ENCODE assay signal across 22 mouse cellular contexts in the genomic region with DNA sequence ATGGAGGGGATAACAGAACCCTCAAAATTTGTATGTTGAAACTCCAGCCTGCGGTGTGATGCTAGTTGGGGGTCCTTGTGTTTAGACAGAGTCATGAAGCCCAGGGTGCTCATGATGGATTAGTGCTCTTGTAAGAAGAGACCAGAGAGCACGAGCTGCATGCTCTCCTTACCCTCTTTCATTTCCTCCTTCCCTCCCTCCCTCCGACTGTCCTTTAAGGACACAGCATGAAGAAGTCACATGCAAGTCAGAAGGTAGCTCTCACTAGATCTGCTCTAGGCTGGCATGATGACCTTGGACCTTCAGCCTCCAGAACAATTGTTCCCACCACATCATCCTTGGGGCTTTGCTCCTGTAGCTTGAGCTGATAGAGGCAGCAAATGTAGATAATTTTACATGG. TPM values are rescaled to one million over a fixed set of nuclear protein-coding genes. Genes with fewer than 3 reads are reported as not detected.
DNase-seq lines count a peak whose midpoint lies in the region; ATAC-seq and TF ChIP-seq lines count a peak whose summit lies in the region.
"Had no signal": no experiment of that assay in that cellular context is flagged by ENCODE, and none has a peak within 500 bp of the region (broad histone marks: within the 10 kb centered on the region; RNA-seq: fewer than 3 reads in every experiment).

No protein-coding gene starts in this region.

- no peak overlapping the region for H3K4me3 ChIP-seq in heart, embryonic 12.5 days
- H3K4me3 ChIP-seq in intestine, embryonic 16.5 days (ENCODE audit: low read length) = no peak overlapping the region
- no peak overlapping the region for H3K4me3 ChIP-seq in intestine, embryonic 15.5 days (replicated peaks)
- no peak overlapping the region for H3K4me3 ChIP-seq in CH12.LX (replicated peaks in 1 of 3; ENCODE audit: low read depth in 2 of 3, low read length in 2 of 3, poor library complexity in 1 of 3)
- H3K4me3 ChIP-seq in intestine, postnatal 0 days (ENCODE audit: low read depth, low read length) = no peak overlapping the region
- H3K4me3 ChIP-seq: forebrain, embryonic 13.5 days; gastrocnemius, adult 2 months; midbrain, embryonic 12.5 days had no signal

- peaks cover 87% of the 10 kb centered on the region for H3K4me1 ChIP-seq in heart, embryonic 12.5 days (replicated peaks)
- peaks cover 15% of the 10 kb centered on the region for H3K4me1 ChIP-seq in intestine, embryonic 16.5 days (ENCODE audit: control insufficient read depth, insufficient read depth, low read length)
- peaks cover 17% of the 10 kb centered on the region for H3K4me1 ChIP-seq in intestine, embryonic 15.5 days (replicated peaks)
- H3K4me1 ChIP-seq in CH12.LX (ENCODE audit: control insufficient read depth in 1 of 2, insufficient read depth in 2 of 2) = peaks cover 21 to 57% of the 10 kb centered on the region in 2 experiments
- peaks cover 7% of the 10 kb centered on the region; the same call in 1 of the 2 replicates for H3K4me1 ChIP-seq in intestine, postnatal 0 days (replicated peaks; ENCODE audit: control insufficient read depth, insufficient read depth, low read length)
- H3K4me1 ChIP-seq: forebrain, embryonic 13.5 days; midbrain, embryonic 12.5 days had no signal

- TF ChIP-seq EP300 in CH12.LX (IDR thresholded peaks at IDR 0.05; ENCODE audit: low read length) = no peak

- H3K36me3 ChIP-seq in heart, embryonic 12.5 days = peaks cover 20% of the 10 kb centered on the region; the same call in 1 of the 2 replicates
- no peaks in the 10 kb centered on the region for H3K36me3 ChIP-seq in intestine, embryonic 16.5 days (ENCODE audit: control insufficient read depth, insufficient read depth, low read length)
- no peaks in the 10 kb centered on the region for H3K36me3 ChIP-seq in intestine, embryonic 15.5 days
- peaks cover 0 to 19% of the 10 kb centered on the region in 2 experiments for H3K36me3 ChIP-seq in CH12.LX (replicated peaks in 1 of 2; ENCODE audit: control insufficient read depth in 1 of 2, insufficient read depth in 1 of 2, low read length in 1 of 2)
- no peaks in the 10 kb centered on the region for H3K36me3 ChIP-seq in intestine, postnatal 0 days (ENCODE audit: control insufficient read depth, insufficient read depth)
- H3K36me3 ChIP-seq: midbrain, embryonic 12.5 days had no signal

- no peak overlapping the region for H3K4me2 ChIP-seq in heart, embryonic 12.5 days
- H3K4me2 ChIP-seq in intestine, embryonic 16.5 days (ENCODE audit: low read depth, low read length) = no peak overlapping the region
- no peak overlapping the region for H3K4me2 ChIP-seq in intestine, embryonic 15.5 days (replicated peaks)
- H3K4me2 ChIP-seq in CH12.LX (ENCODE audit: insufficient read depth, low read depth, poor library complexity, severe bottlenecking) = 0 out of 2 replicates have a peak overlapping the region, but pooled peaks have one; percentile 16
- no peak overlapping the region for H3K4me2 ChIP-seq in intestine, postnatal 0 days (replicated peaks; ENCODE audit: low read depth)
- H3K4me2 ChIP-seq: forebrain, embryonic 13.5 days; hindbrain, embryonic 14.5 days; midbrain, embryonic 12.5 days had no signal

- H3K79me2 ChIP-seq in CH12.LX (replicated peaks; ENCODE audit: control insufficient read depth, extremely low read depth, insufficient read depth, poor library complexity, severe bottlenecking) = peaks cover 25% of the 10 kb centered on the region

- H3K9me3 ChIP-seq in heart, embryonic 12.5 days (replicated peaks) = no peaks in the 10 kb centered on the region
- H3K9me3 ChIP-seq in intestine, embryonic 16.5 days (ENCODE audit: control insufficient read depth, low read length) = no peaks in the 10 kb centered on the region
- no peaks in the 10 kb centered on the region for H3K9me3 ChIP-seq in intestine, embryonic 15.5 days
- no peaks in the 10 kb centered on the region for H3K9me3 ChIP-seq in CH12.LX (replicated peaks; ENCODE audit: low read length)
- no peaks in the 10 kb centered on the region for H3K9me3 ChIP-seq in intestine, postnatal 0 days (ENCODE audit: control insufficient read depth)
- H3K9me3 ChIP-seq: forebrain, embryonic 13.5 days; midbrain, embryonic 12.5 days had no signal

- H3K27ac ChIP-seq in heart, embryonic 12.5 days (ENCODE audit: poor library complexity, severe bottlenecking) = peak overlapping the region; percentile 45
- no peak overlapping the region for H3K27ac ChIP-seq in intestine, embryonic 16.5 days (ENCODE audit: low read length)
- H3K27ac ChIP-seq in intestine, embryonic 15.5 days = no peak overlapping the region
- H3K27ac ChIP-seq in CH12.LX (ENCODE audit: insufficient read depth, low read depth) = peak overlapping the region; percentile 20; the same call in 1 of the 2 replicates
- H3K27ac ChIP-seq in intestine, postnatal 0 days (ENCODE audit: low read depth, low read length) = peak overlapping the region; percentile 46; the same call in 1 of the 2 replicates
- H3K27ac ChIP-seq: forebrain, embryonic 13.5 days; gastrocnemius, adult 2 months; hindbrain, embryonic 14.5 days; liver, embryonic 14.5 days; midbrain, embryonic 12.5 days; stomach, postnatal 0 days had no signal

- no peak for TF ChIP-seq CTCF in CH12.LX (conservative IDR thresholded peaks at IDR 0.05 in 1 of 2, IDR thresholded peaks at IDR 0.05 in 1 of 2; ENCODE audit: low read depth in 2 of 2, low read length in 2 of 2)
- TF ChIP-seq CTCF in intestine, postnatal 0 days (IDR thresholded peaks at IDR 0.05; ENCODE audit: low read depth) = no peak

- dilution Hi-C loops in CH12.LX (cut with MboI; ENCODE audit: extremely low pct_ligation_motif_present, extremely low pct_unique_long_range_greater_than_20kb, low sequenced_read_pairs) = no loop called here

- in situ Hi-C loops in CH12.LX (cut with MboI; ENCODE audit: low pct_ligation_motif_present, low pct_unique_long_range_greater_than_20kb, low sequenced_read_pairs) = no loop called here

- no peak overlapping the region for H3K9ac ChIP-seq in heart, embryonic 12.5 days
- no peak overlapping the region for H3K9ac ChIP-seq in intestine, embryonic 16.5 days (ENCODE audit: low read depth, low read length)
- no peak overlapping the region for H3K9ac ChIP-seq in intestine, embryonic 15.5 days
- peak overlapping the region; percentile 32; the same call in 1 of the 2 replicates for H3K9ac ChIP-seq in CH12.LX (ENCODE audit: insufficient read depth, low read depth)
- no peak overlapping the region for H3K9ac ChIP-seq in intestine, postnatal 0 days (ENCODE audit: low read depth, low read length)
- H3K9ac ChIP-seq: forebrain, embryonic 13.5 days; hindbrain, embryonic 14.5 days; liver, embryonic 14.5 days; midbrain, embryonic 12.5 days had no signal

- no peak for ATAC-seq in heart, embryonic 12.5 days (ENCODE audit: insufficient number of reproducible peaks, low FRiP score)
- peak; percentile 49; the same call in 1 of the 2 replicates for ATAC-seq in intestine, embryonic 16.5 days
- no peak for ATAC-seq in intestine, embryonic 15.5 days
- peak; percentile 73 for ATAC-seq in intestine, postnatal 0 days
- ATAC-seq: CD4-positive, CD25-positive, alpha-beta regulatory T cell, adult 4 months; forebrain, embryonic 13.5 days; inflammation-experienced regulatory T-cells, adult 6 months had no signal

- TF ChIP-seq RAD21 in CH12.LX (IDR thresholded peaks at IDR 0.05; ENCODE audit: low read depth, low read length) = no peak

- no peaks in the 10 kb centered on the region for H3K27me3 ChIP-seq in heart, embryonic 12.5 days (replicated peaks)
- no peaks in the 10 kb centered on the region for H3K27me3 ChIP-seq in intestine, embryonic 16.5 days (replicated peaks; ENCODE audit: control insufficient read depth, insufficient read depth, low read length)
- H3K27me3 ChIP-seq in intestine, embryonic 15.5 days (replicated peaks) = no peaks in the 10 kb centered on the region
- no peaks in the 10 kb centered on the region for H3K27me3 ChIP-seq in CH12.LX (replicated peaks)
- no peaks in the 10 kb centered on the region for H3K27me3 ChIP-seq in intestine, postnatal 0 days (replicated peaks; ENCODE audit: control insufficient read depth, insufficient read depth, low read length)
- H3K27me3 ChIP-seq: forebrain, embryonic 13.5 days; midbrain, embryonic 12.5 days had no signal

- TF ChIP-seq POLR2A in CH12.LX (IDR thresholded peaks at IDR 0.05; ENCODE audit: low read depth, low read length) = no peak

- 65% methylated on average over 3 of the region's 3 CpGs for WGBS in heart, embryonic 12.5 days
- WGBS in intestine, embryonic 16.5 days = 58% methylated on average over 3 of the region's 3 CpGs
- 53% methylated on average over 3 of the region's 3 CpGs for WGBS in intestine, embryonic 15.5 days
- 38% methylated on average over 3 of the region's 3 CpGs for WGBS in intestine, postnatal 0 days

- no peak for DNase-seq in heart, adult 18-20 months
- no peak for DNase-seq in CH12.LX (ENCODE audit: extremely low read depth)
- DNase-seq in adrenal gland, adult 8-10 months = no peak
- no peak for DNase-seq in B cell, adult 2 months
- DNase-seq: adrenal gland, postnatal 36 days; cerebellum, adult 9-10 months; gastrocnemius, adult 2 months; heart, postnatal 14 days; right cerebral cortex, postnatal 14 days; thymus, adult 2 months; thymus, postnatal 4 days had no signal

TF ChIP-seq in CH12.LX, 34 proteins besides CTCF, POLR2A, EP300 and RAD21 (continues in another document):
- TF ChIP-seq USF2 (conservative IDR thresholded peaks at IDR 0.05; ENCODE audit: low read depth, low read length) (no peak), PAX5 (IDR thresholded peaks at IDR 0.05; ENCODE audit: low read length) (no peak), GABPA (IDR thresholded peaks at IDR 0.05; ENCODE audit: insufficient replicate concordance, low read depth, low read length) (no peak), HCFC1 (IDR thresholded peaks at IDR 0.05; ENCODE audit: low read depth, low read length) (no peak), ZC3H11A (IDR thresholded peaks at IDR 0.05; ENCODE audit: low read depth, low read length) (no peak), MAZ (IDR thresholded peaks at IDR 0.05; ENCODE audit: low read depth, low read length) (no peak), SMC3 (IDR thresholded peaks at IDR 0.05; ENCODE audit: low read depth, low read length) (no peak), CHD1 (IDR thresholded peaks at IDR 0.05; ENCODE audit: low read depth, low read length) (no peak), ZKSCAN1 (IDR thresholded peaks at IDR 0.05; ENCODE audit: borderline replicate concordance, low read depth, low read length) (no peak), UBTF (IDR thresholded peaks at IDR 0.05; ENCODE audit: low read depth, low read length) (no peak)

RNA-seq across cellular contexts. Expression of a gene that starts 30.2 kb away (rescaled TPM):
- polyA plus RNA-seq in heart, embryonic 12.5 days (2016; fragmentation: Nextera tagmentation; extraction: Ambion mirVana) = 49.4 and 52.2 TPM in 2 replicates
- 10 to 100 TPM; 23.2 to 24.1 TPM for total RNA-seq in heart, adult 18-20 months (2021)
- 13.4 and 13.9 TPM in 2 replicates for polyA plus RNA-seq in intestine, embryonic 16.5 days (2015; fragmentation: Nextera tagmentation; extraction: Ambion mirVana)
- polyA plus RNA-seq in intestine, embryonic 15.5 days (2015; fragmentation: Nextera tagmentation; extraction: Ambion mirVana) = 15.6 and 15.8 TPM in 2 replicates
- total RNA-seq in CH12.LX (2012; rRNA removed) (7.0 and 8.7 TPM in 2 replicates), CH12.LX (2014; rRNA removed) (1.3 and 1.5 TPM in 2 replicates)
- 6.6 and 8.5 TPM in 2 replicates for polyA plus RNA-seq in CH12.LX (2012; ENCODE audit: insufficient read length, low read depth)
- polyA plus RNA-seq in intestine, postnatal 0 days (2015; fragmentation: Nextera tagmentation; extraction: Ambion mirVana) = 9.9 and 10.0 TPM in 2 replicates
- total RNA-seq in adrenal gland, adult 8-10 months (2022) = 100 to 1,000 TPM in 3 of 4 experiments, 10 to 100 TPM in 1; 95.9 to 118 (median 110) TPM

Comparison
In these comparisons a context has a peak if more than half of its experiments do, and no peak if none do; other contexts are left out.
1. ATAC-seq: peak in intestine, embryonic 16.5 days (single experiment) and intestine, postnatal 0 days (single experiment); none in heart, embryonic 12.5 days (single experiment) and intestine, embryonic 15.5 days (single experiment).
2. H3K27ac ChIP-seq: peak in heart, embryonic 12.5 days (single experiment), CH12.LX (single experiment) and intestine, postnatal 0 days (single experiment); none in intestine, embryonic 16.5 days (single experiment) and intestine, embryonic 15.5 days (single experiment).